In the genomic region with DNA sequence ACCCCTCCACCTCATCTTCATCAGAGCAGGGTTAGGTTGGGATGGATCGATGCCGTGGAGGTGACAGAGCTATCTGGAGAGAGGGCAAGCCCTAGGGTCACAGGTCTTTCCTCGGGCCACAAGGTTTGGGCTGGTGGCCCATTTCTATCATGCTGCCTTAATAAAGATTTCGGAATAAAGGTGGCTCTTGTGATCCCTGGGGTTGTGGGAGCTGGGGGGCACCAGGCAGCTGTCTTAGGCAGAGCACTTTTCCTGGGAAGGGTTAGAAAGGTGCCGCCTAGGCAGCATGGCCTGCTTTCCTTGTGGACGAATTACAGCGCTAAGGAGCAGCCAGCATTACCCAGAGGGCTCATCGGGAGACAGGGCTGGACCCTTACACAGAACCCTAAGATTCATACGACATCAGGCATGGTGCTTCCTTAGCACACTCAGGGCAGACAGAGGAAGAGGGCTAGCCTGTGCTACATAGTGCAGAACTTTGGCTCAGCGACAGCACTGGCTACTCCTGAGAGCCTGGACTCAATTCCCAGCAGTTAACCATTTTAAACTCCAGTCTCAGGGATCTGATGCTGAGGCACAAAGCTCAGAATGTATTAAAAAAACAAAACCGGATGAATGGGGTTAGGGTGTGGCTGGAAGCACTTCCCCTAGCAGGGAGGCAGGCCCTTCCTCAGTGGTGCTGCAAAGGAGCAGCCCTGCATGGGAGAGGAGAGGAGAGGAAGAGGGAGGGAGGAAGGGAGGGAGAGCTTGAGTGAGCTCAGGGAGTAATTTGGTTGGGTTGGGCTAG, we compare ENCODE assay signal across 9 mouse cellular contexts. TPM values are rescaled to one million over a fixed set of nuclear protein-coding genes. Genes with fewer than 3 reads are reported as not detected.
A peak's percentile ranks its signal among the peaks of the same experiment; 100 is the strongest.
DNase-seq lines count a peak whose midpoint lies in the region; ATAC-seq lines count a peak whose summit lies in the region.
"Had no signal": no experiment of that assay in that cellular context is flagged by ENCODE, and none has a peak within 500 bp of the region (broad histone marks: within the 10 kb centered on the region; RNA-seq: fewer than 3 reads in every experiment).

No protein-coding gene starts in this region.

- H3K27me3 ChIP-seq in kidney, embryonic 15.5 days, result no peaks in the 10 kb centered on the region
- H3K27me3 ChIP-seq in midbrain, embryonic 13.5 days, result no peaks in the 10 kb centered on the region
- H3K27me3 ChIP-seq in forebrain, embryonic 11.5 days (ENCODE audit: control insufficient read depth, insufficient read depth, low read length), result no peaks in the 10 kb centered on the region
- H3K27me3 ChIP-seq: limb, embryonic 12.5 days had no signal

- no peak overlapping the region for H3K4me2 ChIP-seq in kidney, embryonic 15.5 days
- no peak overlapping the region for H3K4me2 ChIP-seq in midbrain, embryonic 13.5 days (replicated peaks)
- no peak overlapping the region for H3K4me2 ChIP-seq in forebrain, embryonic 11.5 days (ENCODE audit: low read depth, low read length, severe bottlenecking)
- H3K4me2 ChIP-seq: limb, embryonic 12.5 days had no signal

- no peak overlapping the region for H3K9ac ChIP-seq in kidney, embryonic 15.5 days
- H3K9ac ChIP-seq in midbrain, embryonic 13.5 days (replicated peaks), result no peak overlapping the region
- H3K9ac ChIP-seq in forebrain, embryonic 11.5 days (ENCODE audit: low read length), result no peak overlapping the region
- H3K9ac ChIP-seq: limb, embryonic 12.5 days had no signal

- H3K4me1 ChIP-seq in kidney, embryonic 15.5 days, result peaks cover 53% of the 10 kb centered on the region
- H3K4me1 ChIP-seq in midbrain, embryonic 13.5 days (replicated peaks), result peaks cover 39% of the 10 kb centered on the region
- peaks cover 28% of the 10 kb centered on the region for H3K4me1 ChIP-seq in forebrain, embryonic 11.5 days (replicated peaks; ENCODE audit: control insufficient read depth, insufficient read depth, low read length)

- no peaks in the 10 kb centered on the region for H3K9me3 ChIP-seq in kidney, embryonic 15.5 days (replicated peaks)
- no peaks in the 10 kb centered on the region for H3K9me3 ChIP-seq in midbrain, embryonic 13.5 days
- H3K9me3 ChIP-seq in forebrain, embryonic 11.5 days (ENCODE audit: control insufficient read depth, low read length), result no peaks in the 10 kb centered on the region
- H3K9me3 ChIP-seq: limb, embryonic 12.5 days had no signal

- peak; percentile 37 to 76 for DNase-seq in heart, adult 18-20 months
- DNase-seq in heart, postnatal 25 days (ENCODE audit: low spot score), result no peak
- DNase-seq in adipocyte (ENCODE audit: low spot score), result peak; percentile 40
- no peak for DNase-seq in forebrain, embryonic 11.5 days (ENCODE audit: low spot score)
- no peak for DNase-seq in left cerebral cortex, adult 18-20 months (ENCODE audit: low spot score in 2 of 2)

- WGBS in kidney, embryonic 15.5 days, result 71% methylated on average over 11 of the region's 11 CpGs
- WGBS in midbrain, embryonic 13.5 days, result 82% methylated on average over 11 of the region's 11 CpGs
- 80% methylated on average over 11 of the region's 11 CpGs for WGBS in forebrain, embryonic 11.5 days

- H3K36me3 ChIP-seq in kidney, embryonic 15.5 days, result peaks cover 79% of the 10 kb centered on the region
- H3K36me3 ChIP-seq in midbrain, embryonic 13.5 days, result peaks cover 59% of the 10 kb centered on the region
- H3K36me3 ChIP-seq in forebrain, embryonic 11.5 days (ENCODE audit: control insufficient read depth, insufficient read depth, low read length), result peaks cover 5% of the 10 kb centered on the region

- intact Hi-C loops in heart, postnatal 25 days (cut with DNase I), result no loop called here

- no peak overlapping the region for H3K4me3 ChIP-seq in kidney, embryonic 15.5 days (replicated peaks)
- H3K4me3 ChIP-seq in midbrain, embryonic 13.5 days (replicated peaks), result no peak overlapping the region
- no peak overlapping the region for H3K4me3 ChIP-seq in forebrain, embryonic 11.5 days (ENCODE audit: low read depth, low read length)
- H3K4me3 ChIP-seq: limb, embryonic 12.5 days had no signal

- peak overlapping the region; percentile 81 for H3K27ac ChIP-seq in kidney, embryonic 15.5 days
- H3K27ac ChIP-seq in midbrain, embryonic 13.5 days, result no peak overlapping the region
- H3K27ac ChIP-seq in forebrain, embryonic 11.5 days (ENCODE audit: low read depth, low read length), result no peak overlapping the region

- ATAC-seq in kidney, embryonic 15.5 days (replicated peaks; ENCODE audit: low FRiP score), result no peak
- ATAC-seq in monocyte, adult 5-6 weeks (replicated peaks; ENCODE audit: insufficient number of reproducible peaks, low FRiP score, low TSS enrichment, poor library complexity, severe bottlenecking), result peak; percentile 40
- no peak for ATAC-seq in midbrain, embryonic 13.5 days
- ATAC-seq in forebrain, embryonic 11.5 days (replicated peaks; ENCODE audit: low FRiP score), result no peak

RNA-seq across cellular contexts. Expression of gene Bysl, which starts 11.6 kb away (rescaled TPM):
- 10 to 100 TPM; 13.5 to 16.5 TPM for total RNA-seq in heart, adult 18-20 months (2021)
- total RNA-seq in heart, postnatal 25 days (2021), result 10 to 100 TPM; 15.0 to 15.8 TPM
- polyA plus RNA-seq in kidney, embryonic 15.5 days (2015; fragmentation: Nextera tagmentation; extraction: Ambion mirVana), result 23.8 and 26.5 TPM in 2 replicates
- 6.1 to 11.2 TPM (median 8.2 TPM) in 3 replicates for total RNA-seq in monocyte, adult 5-6 weeks (2017)
- polyA plus RNA-seq in midbrain, embryonic 13.5 days (2015; fragmentation: Nextera tagmentation; extraction: Ambion mirVana), result 31.9 and 32.4 TPM in 2 replicates
- 34.6 and 37.3 TPM in 2 replicates for polyA plus RNA-seq in forebrain, embryonic 11.5 days (2014; fragmentation: Nextera tagmentation; extraction: Ambion mirVana)
- total RNA-seq in left cerebral cortex, adult 18-20 months (2021), result 10 to 100 TPM; 18.3 to 18.7 TPM

RNA-seq across cellular contexts. Expression of gene Med20, which starts 11.7 kb away (rescaled TPM):
- 10 to 100 TPM; 19.0 to 19.5 TPM for total RNA-seq in heart, adult 18-20 months (2021)
- total RNA-seq in heart, postnatal 25 days (2021), result 10 to 100 TPM; 18.3 to 20.1 TPM
- 45.7 TPM in 2 replicates for polyA plus RNA-seq in kidney, embryonic 15.5 days (2015; fragmentation: Nextera tagmentation; extraction: Ambion mirVana)
- 34.9 to 75.1 TPM (median 57.2 TPM) in 3 replicates for total RNA-seq in monocyte, adult 5-6 weeks (2017)
- 43.8 and 44.3 TPM in 2 replicates for polyA plus RNA-seq in midbrain, embryonic 13.5 days (2015; fragmentation: Nextera tagmentation; extraction: Ambion mirVana)
- 44.5 and 45.5 TPM in 2 replicates for polyA plus RNA-seq in forebrain, embryonic 11.5 days (2014; fragmentation: Nextera tagmentation; extraction: Ambion mirVana)
- 10 to 100 TPM; 33.0 to 33.5 TPM for total RNA-seq in left cerebral cortex, adult 18-20 months (2021)

RNA-seq across cellular contexts. Expression of gene Gm20517, which starts 11.7 kb away (rescaled TPM):
- total RNA-seq in heart, adult 18-20 months (2021), result 1 to 10 TPM; 1.9 to 3.4 TPM
- total RNA-seq in heart, postnatal 25 days (2021), result 1 to 10 TPM; 2.3 to 2.5 TPM
- polyA plus RNA-seq in kidney, embryonic 15.5 days (2015; fragmentation: Nextera tagmentation; extraction: Ambion mirVana), result 0.81 and 1.4 TPM in 2 replicates
- 0.21 to 4.1 TPM (median 3.4 TPM) in 3 replicates for total RNA-seq in monocyte, adult 5-6 weeks (2017)
- polyA plus RNA-seq in midbrain, embryonic 13.5 days (2015; fragmentation: Nextera tagmentation; extraction: Ambion mirVana), result 2.4 and 3.7 TPM in 2 replicates
- polyA plus RNA-seq in forebrain, embryonic 11.5 days (2014; fragmentation: Nextera tagmentation; extraction: Ambion mirVana), result 2.4 and 3.6 TPM in 2 replicates
- 1 to 10 TPM; 3.3 to 8.3 TPM for total RNA-seq in left cerebral cortex, adult 18-20 months (2021)

RNA-seq across cellular contexts. Expression of gene Usp49, which starts 30.8 kb away (rescaled TPM):
- total RNA-seq in heart, adult 18-20 months (2021), result 1 to 10 TPM; 1.4 to 3.7 TPM
- 1 to 10 TPM; 3.3 to 4.0 TPM for total RNA-seq in heart, postnatal 25 days (2021)
- polyA plus RNA-seq in kidney, embryonic 15.5 days (2015; fragmentation: Nextera tagmentation; extraction: Ambion mirVana), result 4.6 and 5.0 TPM in 2 replicates
- total RNA-seq in monocyte, adult 5-6 weeks (2017), result 2.6 to 3.9 TPM (median 3.0 TPM) in 3 replicates
- polyA plus RNA-seq in midbrain, embryonic 13.5 days (2015; fragmentation: Nextera tagmentation; extraction: Ambion mirVana), result 10.0 and 10.8 TPM in 2 replicates
- 7.2 and 8.1 TPM in 2 replicates for polyA plus RNA-seq in forebrain, embryonic 11.5 days (2014; fragmentation: Nextera tagmentation; extraction: Ambion mirVana)
- total RNA-seq in left cerebral cortex, adult 18-20 months (2021), result 10 to 100 TPM in 1 of 2 experiments, 1 to 10 TPM in 1; 8.0 to 11.3 TPM

Comparison
In these comparisons a context has a peak if more than half of its experiments do, and no peak if none do; other contexts are left out.
1. DNase-seq: peak in heart, adult 18-20 months (2 of 2) and adipocyte (single experiment); none in heart, postnatal 25 days (single experiment), forebrain, embryonic 11.5 days (single experiment) and left cerebral cortex, adult 18-20 months (0 of 2).